Mouse (Mus musculus) cerebellum, adult 2 months (tissue): ENCODE results near the gene Tomm20l.

Experiments
- CTCF ChIP-seq: fragments of 200-500 bp; IDR thresholded peaks from 2 replicates; pipeline ENCODE4 v1.5.1; 2011; ENCODE audit warnings: low read depth, mild to moderate bottlenecking, control low read depth, low read length, moderate library complexity, borderline replicate concordance; ENCODE audit not compliant: insufficient read depth
- POLR2A ChIP-seq: fragments of 200-500 bp; IDR thresholded peaks from 2 replicates; pipeline ENCODE4 v1.6.1; 2011; ENCODE audit warnings: low read length, control low read depth, borderline replicate concordance; ENCODE audit not compliant: insufficient read depth

GRCm38 (mm10) chr12:71111331-71111730 lies at the start of gene Tomm20l:
- TF ChIP-seq CTCF (no peak), POLR2A (no peak)
